Mouse (Mus musculus) MEL (cell line): ENCODE results near the gene Pkn3. TPM values are rescaled to one million over a fixed set of nuclear protein-coding genes. Genes with fewer than 3 reads are reported as not detected.

Source experiments
- DNase-seq: peaks from one replicate; pipeline ENCODE4 v3.0.0; 2011; ENCODE audit warnings: low read depth, low spot score
- H3K27ac ChIP-seq: 2 replicates; pipeline ENCODE4 v1.5.1; 2012; ENCODE audit warnings: low read depth, mild to moderate bottlenecking, control low read depth, low read length, moderate library complexity; ENCODE audit not compliant: control insufficient read depth
- H3K27me3 ChIP-seq, 2 experiments: fragments of 150-350 bp in 1 of 2; sonication (generic) in 1 of 2; 2 replicates each; pipeline ENCODE4 v1.6.1; 2012; ENCODE audit warnings: low read length in 2 of 2, mild to moderate bottlenecking in 2 of 2, improper control_type of control experiment in 1 of 2, moderate library complexity in 1 of 2; ENCODE audit not compliant: insufficient read depth in 2 of 2, control insufficient read depth in 1 of 2
- H3K36me3 ChIP-seq, 2 experiments: 2 replicates each; pipeline ENCODE4 v1.6.1; 2012 to 2014; ENCODE audit warnings: low read length in 2 of 2, improper control_type of control experiment in 1 of 2, inconsistent platforms in 1 of 2, mild to moderate bottlenecking in 1 of 2; ENCODE audit not compliant: insufficient read depth in 2 of 2, control insufficient read depth in 1 of 2
- H3K4me1 ChIP-seq, 2 experiments: fragments of 150-350 bp in 1 of 2; sonication (generic) in 1 of 2; 2 replicates each; pipeline ENCODE4 v1.6.1; 2012; ENCODE audit warnings: low read length in 2 of 2, improper control_type of control experiment in 1 of 2, mild to moderate bottlenecking in 1 of 2; ENCODE audit not compliant: insufficient read depth in 2 of 2, control insufficient read depth in 1 of 2
- H3K4me3 ChIP-seq, 2 experiments: fragments of 150-350 bp in 1 of 2; sonication (generic) in 1 of 2; 2 replicates each; pipeline ENCODE4 v1.5.1; 2012; ENCODE audit warnings: low read depth in 2 of 2, low read length in 2 of 2, mild to moderate bottlenecking in 2 of 2, moderate library complexity in 2 of 2, control low read depth in 1 of 2, improper control_type of control experiment in 1 of 2; ENCODE audit not compliant: control insufficient read depth in 1 of 2, insufficient read depth in 1 of 2
- H3K79me2 ChIP-seq: 2 replicates; pipeline ENCODE4 v1.6.1; 2012; ENCODE audit warnings: mild to moderate bottlenecking, low read length, moderate library complexity; ENCODE audit not compliant: control insufficient read depth, poor library complexity, insufficient read depth
- H3K9ac ChIP-seq: 2 replicates; pipeline ENCODE4 v1.6.1; 2012; ENCODE audit warnings: low read depth, mild to moderate bottlenecking, control low read depth, low read length, moderate library complexity; ENCODE audit not compliant: control insufficient read depth, poor library complexity, severe bottlenecking
- H3K9me3 ChIP-seq: fragments of 150-350 bp; sonication (generic); replicated peaks from 2 replicates; pipeline ENCODE4 v1.6.1; 2012; ENCODE audit warnings: mild to moderate bottlenecking, low read length, improper control_type of control experiment, moderate library complexity; ENCODE audit not compliant: insufficient read depth
- CTCF ChIP-seq, 3 experiments: IDR thresholded peaks in 2 of 3; conservative IDR thresholded peaks in 1 of 3; 2 replicates each; pipeline ENCODE4 v1.5.1; 2011 to 2012; ENCODE audit warnings: low read length in 3 of 3, low read depth in 2 of 3, mild to moderate bottlenecking in 2 of 3, improper control_type of control experiment in 1 of 3, inconsistent platforms in 1 of 3, mixed read lengths in 1 of 3, moderate library complexity in 1 of 3; ENCODE audit not compliant: control insufficient read depth in 1 of 3, insufficient read depth in 1 of 3, poor library complexity in 1 of 3, severe bottlenecking in 1 of 3
- E2F4 ChIP-seq: IDR thresholded peaks from 2 replicates; pipeline ENCODE4 v1.6.1; 2011; ENCODE audit warnings: low read depth, low read length, improper control_type of control experiment, borderline replicate concordance
- ETS1 ChIP-seq: IDR thresholded peaks from 2 replicates; pipeline ENCODE4 v1.6.1; 2012; ENCODE audit warnings: low read depth, mild to moderate bottlenecking, inconsistent platforms, low read length, improper control_type of control experiment, moderate library complexity
- GABPA ChIP-seq: IDR thresholded peaks from 2 replicates; pipeline ENCODE4 v1.6.1; 2012; ENCODE audit warnings: low read depth, mild to moderate bottlenecking, inconsistent platforms, low read length, improper control_type of control experiment, moderate library complexity
- HCFC1 ChIP-seq: IDR thresholded peaks from 2 replicates; pipeline ENCODE4 v1.6.1; 2012; ENCODE audit warnings: low read depth, mild to moderate bottlenecking, inconsistent platforms, low read length, improper control_type of control experiment, moderate library complexity
- KAT2A ChIP-seq: conservative IDR thresholded peaks from 2 replicates; pipeline ENCODE4 v1.6.1; 2012; ENCODE audit warnings: low read depth, low read length, improper control_type of control experiment, inconsistent platforms
- MAFK ChIP-seq: IDR thresholded peaks from 2 replicates; pipeline ENCODE4 v1.6.1; 2011; ENCODE audit warnings: low read depth, mild to moderate bottlenecking, low read length, improper control_type of control experiment, borderline replicate concordance
- MAX ChIP-seq: IDR thresholded peaks from 2 replicates; pipeline ENCODE4 v1.6.1; 2011; ENCODE audit warnings: low read length, improper control_type of control experiment
- MXI1 ChIP-seq: IDR thresholded peaks from 2 replicates; pipeline ENCODE4 v1.6.1; 2011; ENCODE audit warnings: mild to moderate bottlenecking, low read depth, low read length, improper control_type of control experiment
- MYB ChIP-seq: IDR thresholded peaks from 2 replicates; pipeline ENCODE4 v1.6.1; 2011; ENCODE audit warnings: mild to moderate bottlenecking, low read depth, low read length, improper control_type of control experiment
- MYC ChIP-seq: IDR thresholded peaks from 2 replicates; pipeline ENCODE4 v1.6.1; 2011; ENCODE audit warnings: low read depth, mild to moderate bottlenecking, low read length, improper control_type of control experiment, moderate library complexity
- NRF1 ChIP-seq: IDR thresholded peaks from 2 replicates; pipeline ENCODE4 v1.6.1; 2014; ENCODE audit warnings: low read depth, mild to moderate bottlenecking, inconsistent platforms, low read length, improper control_type of control experiment, moderate library complexity; ENCODE audit not compliant: poor library complexity, insufficient read depth, severe bottlenecking
- POLR2A ChIP-seq, 2 experiments: IDR thresholded peaks; 2 replicates each; pipeline ENCODE4 v1.6.1; 2011 to 2012; ENCODE audit warnings: low read length in 2 of 2, mild to moderate bottlenecking in 2 of 2, control low read depth in 1 of 2, improper control_type of control experiment in 1 of 2, low read depth in 1 of 2, moderate library complexity in 1 of 2; ENCODE audit not compliant: control insufficient read depth in 1 of 2, insufficient read depth in 1 of 2, poor library complexity in 1 of 2
- POLR2AphosphoS2 ChIP-seq: IDR thresholded peaks from 2 replicates; pipeline ENCODE4 v1.6.1; 2011; ENCODE audit warnings: low read length, improper control_type of control experiment
- POLR2AphosphoS5 ChIP-seq: IDR thresholded peaks from 2 replicates; pipeline ENCODE4 v1.6.1; 2012; ENCODE audit warnings: low read depth, borderline replicate concordance, mild to moderate bottlenecking, inconsistent platforms, low read length, moderate library complexity, mixed read lengths
- RAD21 ChIP-seq: IDR thresholded peaks from 2 replicates; pipeline ENCODE4 v1.6.1; 2011; ENCODE audit warnings: mild to moderate bottlenecking, low read depth, low read length, improper control_type of control experiment
- RCOR1 ChIP-seq: IDR thresholded peaks from 2 replicates; pipeline ENCODE4 v1.6.1; 2012; ENCODE audit warnings: low read depth, mild to moderate bottlenecking, inconsistent platforms, low read length, improper control_type of control experiment
- TAL1 ChIP-seq: IDR thresholded peaks from 2 replicates; pipeline ENCODE4 v1.6.1; 2012; ENCODE audit warnings: mild to moderate bottlenecking, inconsistent platforms, low read length, moderate library complexity, mixed read lengths
- TBP ChIP-seq: IDR thresholded peaks from 2 replicates; pipeline ENCODE4 v1.8.0; 2011; ENCODE audit warnings: low read depth, low read length, improper control_type of control experiment
- TCF12 ChIP-seq: IDR thresholded peaks from 2 replicates; pipeline ENCODE4 v1.6.1; 2014; ENCODE audit warnings: low read depth, mild to moderate bottlenecking, inconsistent platforms, low read length, improper control_type of control experiment, moderate library complexity
- UBTF ChIP-seq: IDR thresholded peaks from 2 replicates; pipeline ENCODE4 v1.6.1; 2012; ENCODE audit warnings: low read depth, mild to moderate bottlenecking, inconsistent platforms, low read length, improper control_type of control experiment, moderate library complexity, borderline replicate concordance; ENCODE audit not compliant: insufficient read depth
- USF1 ChIP-seq: IDR thresholded peaks from 2 replicates; pipeline ENCODE4 v1.6.1; 2014; ENCODE audit warnings: low read depth, mild to moderate bottlenecking, inconsistent platforms, low read length, improper control_type of control experiment, moderate library complexity
- USF2 ChIP-seq, 2 experiments: IDR thresholded peaks; 2 replicates each; pipeline ENCODE4 v1.6.1; 2011 to 2012; ENCODE audit warnings: improper control_type of control experiment in 2 of 2, low read length in 2 of 2, borderline replicate concordance in 1 of 2, inconsistent platforms in 1 of 2, low read depth in 1 of 2, mild to moderate bottlenecking in 1 of 2; ENCODE audit not compliant: insufficient read depth in 1 of 2
- ZC3H11A ChIP-seq: IDR thresholded peaks from 2 replicates; pipeline ENCODE4 v1.6.1; 2012; ENCODE audit warnings: low read depth, mild to moderate bottlenecking, inconsistent platforms, low read length, improper control_type of control experiment
- ZKSCAN1 ChIP-seq: IDR thresholded peaks from 2 replicates; pipeline ENCODE4 v1.6.1; 2012; ENCODE audit warnings: low read depth, mild to moderate bottlenecking, inconsistent platforms, low read length, improper control_type of control experiment, moderate library complexity
- ZMIZ1 ChIP-seq: IDR thresholded peaks from 2 replicates; pipeline ENCODE4 v1.6.1; 2012; ENCODE audit warnings: low read depth, mild to moderate bottlenecking, inconsistent platforms, low read length, improper control_type of control experiment, moderate library complexity
- polyA plus RNA-seq, 2 experiments: library from polyadenylated mRNA; stranded (reverse) in 1 of 2; unstranded in 1 of 2; fragments of >175 nt in 1 of 2; fragments of >200 nt in 1 of 2; gene quantifications; 2 replicates each; pipeline versions ENCODE4 v1.2.1 to v1.2.4; 2012; ENCODE audit warnings: low replicate concordance in 2 of 2, low read depth in 1 of 2; ENCODE audit not compliant: insufficient read length in 2 of 2, insufficient read depth in 1 of 2, missing spikeins in 1 of 2
- total RNA-seq: library from RNA; depleted of rRNA; stranded (reverse); fragments of 300-350 nt; gene quantifications from 2 replicates; pipeline ENCODE4 v1.2.3, GENCODE M21; 2012

Gene Pkn3
- total and polyA plus RNA-seq, 3 experiments, result 2.0 to 5.8 TPM; not detected in 1

DNA sequence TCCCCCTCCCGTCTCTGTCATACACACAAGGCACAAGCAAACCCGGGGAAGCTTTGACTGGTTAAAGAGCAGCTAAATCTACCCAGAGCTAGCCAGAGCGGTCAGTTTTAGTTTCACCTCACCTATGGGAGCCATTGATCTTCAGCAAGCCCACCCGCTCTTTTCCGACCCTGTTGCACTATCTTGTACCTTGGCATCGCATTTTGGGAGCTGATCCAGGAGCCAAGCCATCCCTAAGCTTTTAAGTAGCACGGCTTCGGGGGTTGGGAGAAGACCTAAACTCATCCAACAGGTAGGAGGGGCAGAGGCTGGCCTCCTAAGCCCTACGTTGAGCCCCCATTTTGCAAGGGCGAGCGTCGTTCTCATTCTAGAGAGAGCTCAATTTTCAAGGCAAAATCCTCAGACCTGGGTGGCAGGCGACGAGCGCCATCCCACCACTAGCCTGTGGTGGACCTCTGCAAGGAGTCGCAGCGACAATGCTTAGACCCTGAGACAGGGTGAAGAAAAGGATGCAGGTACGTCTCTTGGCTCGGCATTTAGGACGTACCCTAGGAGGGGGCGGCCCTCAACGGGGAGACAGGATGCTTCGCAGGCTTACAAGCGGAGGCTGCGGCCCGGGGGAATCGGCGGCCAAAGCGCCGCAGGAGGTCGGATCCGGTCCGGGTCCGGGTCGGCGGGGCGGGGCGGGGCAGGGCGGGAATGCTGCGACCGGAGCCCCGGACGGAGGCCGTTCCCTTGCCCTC lies 46.4 kb downstream of the Pkn3 start:
- H3K27me3 ChIP-seq, result no peaks in the 10 kb centered on the region
- peak overlapping the region; percentile 15; the same call in 1 of the 2 replicates for H3K27ac ChIP-seq
- TF ChIP-seq ZKSCAN1 (no peak), UBTF (no peak), ZMIZ1 (no peak)
- TF ChIP-seq, all 39 proteins: peak for 0
- H3K9me3 ChIP-seq, result no peaks in the 10 kb centered on the region
- peaks cover 2% of the 10 kb centered on the region; the same call in 1 of the 2 replicates for H3K79me2 ChIP-seq
- peak overlapping the region; percentile 74 to 95 for H3K4me3 ChIP-seq
- peak overlapping the region; percentile 93 for H3K9ac ChIP-seq
- H3K36me3 ChIP-seq, result peaks cover 0 to 7% of the 10 kb centered on the region in 2 experiments; a peak in 2 of 4 replicates
- peaks cover 2 to 11% of the 10 kb centered on the region in 2 experiments for H3K4me1 ChIP-seq
- no peak for DNase-seq

DNA sequence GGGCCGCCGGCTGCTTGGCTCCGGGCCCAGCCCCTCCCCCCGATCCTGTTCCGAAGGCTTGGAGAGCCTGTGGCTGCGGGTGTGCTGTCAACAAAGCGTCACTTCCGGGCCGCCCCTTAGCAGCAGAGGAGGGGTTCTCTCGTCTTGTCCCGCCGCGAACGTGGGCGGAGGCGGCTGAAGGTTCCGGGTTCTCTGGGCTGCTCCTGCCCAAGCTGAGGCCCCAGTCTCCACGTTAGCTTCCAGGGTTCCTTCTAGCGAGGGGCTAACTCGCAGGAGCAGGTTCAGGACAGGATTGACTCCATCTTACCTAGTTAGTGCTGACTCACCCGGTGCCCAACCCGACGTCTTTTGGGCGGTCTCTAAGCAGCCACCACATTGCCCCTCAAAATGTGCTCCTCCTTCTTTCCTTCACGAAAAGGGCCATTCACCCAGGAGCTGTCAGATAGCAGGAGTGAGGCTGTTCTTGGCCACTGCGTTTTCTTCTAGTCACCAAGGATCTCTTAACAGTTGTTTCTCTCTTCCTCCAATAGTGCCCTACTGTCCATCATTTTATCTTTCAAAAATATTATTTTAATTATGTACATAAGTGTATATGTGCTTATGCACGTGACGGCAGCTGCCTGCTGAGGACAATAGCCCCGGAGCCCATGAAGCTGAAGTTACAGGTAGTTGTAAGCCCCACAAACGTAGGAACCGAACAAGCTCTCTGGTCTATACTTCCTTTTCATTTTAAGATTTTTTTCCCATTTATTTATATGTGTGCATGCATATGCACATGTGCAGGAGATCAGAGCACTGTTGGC lies 47.2 kb downstream of the Pkn3 start, which contains the start of gene Zer1:
Zer1 (minus strand) TSS at position 114 of the 803 bp plus-strand sequence.
- Histone ChIP-seq H3K9ac (peak within 1 kb of the TSS; percentile 93), H3K4me1 (peaks cover 2 to 11% of the 10 kb centered on the region in 2 experiments), H3K4me3 (peak within 1 kb of the TSS; percentile 74 to 95), H3K36me3 (peaks cover 0 to 7% of the 10 kb centered on the region in 2 experiments; a peak in 2 of 4 replicates), H3K79me2 (peaks cover 2% of the 10 kb centered on the region; the same call in 1 of the 2 replicates), H3K27ac (peak within 1 kb of the TSS; percentile 97), H3K9me3 (no peaks in the 10 kb centered on the region), H3K27me3 (no peaks in the 10 kb centered on the region)
- peak; percentile 97 for DNase-seq
- TF ChIP-seq TCF12 (peak; percentile 76), MYC (peak; percentile 90), ETS1 (peak; percentile 64), KAT2A (peak; percentile 66; the same call in 1 of the 2 replicates), MAX (peak; percentile 68; the same call in 1 of the 2 replicates), ZC3H11A (no peak), POLR2AphosphoS2 (peak; percentile 68; the same call in 1 of the 2 replicates), NRF1 (peak; percentile 28; the same call in 1 of the 2 replicates), TBP (peak; percentile 71; the same call in 1 of the 2 replicates), UBTF (no peak; the same call in 1 of the 2 replicates), RCOR1 (0 out of 2 replicates have a peak, but pooled peaks have one; percentile 9), TAL1 (no peak), USF1 (peak; percentile 68), MAFK (peak; percentile 27; the same call in 1 of the 2 replicates), GABPA (0 out of 2 replicates have a peak, but pooled peaks have one; percentile 10), CTCF (IDR thresholded peaks at IDR 0.05 in 2 of 3, conservative IDR thresholded peaks at IDR 0.05 in 1 of 3; ENCODE audit: control insufficient read depth in 1 of 3, insufficient read depth in 1 of 3, low read depth in 2 of 3, low read length in 3 of 3, poor library complexity in 1 of 3, severe bottlenecking in 1 of 3) (0 out of 6 replicates have a peak, but pooled peaks of 1 of the 3 experiments have one; percentile 5), MXI1 (peak; percentile 90), POLR2A (IDR thresholded peaks at IDR 0.05; ENCODE audit: control insufficient read depth in 1 of 2, insufficient read depth in 1 of 2, low read depth in 1 of 2, low read length in 2 of 2, poor library complexity in 1 of 2) (peak; percentile 80 to 96), RAD21 (no peak), POLR2AphosphoS5 (no peak), ZKSCAN1 (no peak), USF2 (IDR thresholded peaks at IDR 0.05; ENCODE audit: borderline replicate concordance in 1 of 2, insufficient read depth in 1 of 2, low read depth in 1 of 2, low read length in 2 of 2) (no peak), E2F4 (peak; percentile 66; the same call in 1 of the 2 replicates), HCFC1 (peak; percentile 87), MYB (no peak)
